Comparison of ENCODE assay signal across 9 mouse cellular contexts in genomic region chr9:45840331-45840730, GRCm38 (mm10). TPM values are rescaled to one million over a fixed set of nuclear protein-coding genes. Genes with fewer than 3 reads are reported as not detected.
A peak's percentile ranks its signal among the peaks of the same experiment; 100 is the strongest.
DNase-seq lines count a peak whose midpoint lies in the region; ATAC-seq and TF ChIP-seq lines count a peak whose summit lies in the region.
"Had no signal": no experiment of that assay in that cellular context is flagged by ENCODE, and none has a peak within 500 bp of the region (broad histone marks: within the 10 kb centered on the region; RNA-seq: fewer than 3 reads in every experiment).

No protein-coding gene starts in this region.

- H3K36me3 ChIP-seq in kidney, adult 2 months (ENCODE audit: control insufficient read depth, insufficient read depth, low read length), result no peaks in the 10 kb centered on the region
- no peaks in the 10 kb centered on the region for H3K36me3 ChIP-seq in embryonic facial prominence, embryonic 12.5 days
- no peaks in the 10 kb centered on the region for H3K36me3 ChIP-seq in hindbrain, postnatal 0 days (ENCODE audit: insufficient read depth, low read length)
- no peaks in the 10 kb centered on the region for H3K36me3 ChIP-seq in midbrain, embryonic 16.5 days (ENCODE audit: control insufficient read depth, insufficient read depth, low read length)

- peak overlapping the region; percentile 89 for H3K9ac ChIP-seq in embryonic facial prominence, embryonic 12.5 days
- peak overlapping the region; percentile 93; the same call in 1 of the 2 replicates for H3K9ac ChIP-seq in hindbrain, postnatal 0 days (replicated peaks; ENCODE audit: low read length)
- peak overlapping the region; percentile 94 for H3K9ac ChIP-seq in midbrain, embryonic 16.5 days (ENCODE audit: low read depth, low read length)

- DNase-seq in kidney, adult 2 months, result no peak
- DNase-seq in kidney, adult 9 months, result no peak
- DNase-seq in hindbrain, postnatal 0 days (ENCODE audit: low spot score), result no peak
- DNase-seq in cerebellum, adult 9-11 months, result no peak
- no peak for DNase-seq in thymus, postnatal 36 days
- DNase-seq: right cerebral cortex, postnatal 4 days had no signal

- no peaks in the 10 kb centered on the region for H3K9me3 ChIP-seq in embryonic facial prominence, embryonic 12.5 days
- H3K9me3 ChIP-seq in hindbrain, postnatal 0 days (ENCODE audit: low read length), result no peaks in the 10 kb centered on the region
- no peaks in the 10 kb centered on the region for H3K9me3 ChIP-seq in midbrain, embryonic 16.5 days (replicated peaks; ENCODE audit: control insufficient read depth, low read length, poor library complexity, severe bottlenecking)

- peak overlapping the region; percentile 89 for H3K4me2 ChIP-seq in embryonic facial prominence, embryonic 12.5 days (replicated peaks)
- H3K4me2 ChIP-seq in hindbrain, postnatal 0 days (ENCODE audit: low read depth, low read length), result peak overlapping the region; percentile 95
- H3K4me2 ChIP-seq in midbrain, embryonic 16.5 days (ENCODE audit: low read length), result peak overlapping the region; percentile 91

- no peak for ATAC-seq in embryonic facial prominence, embryonic 12.5 days (ENCODE audit: insufficient number of reproducible peaks, insufficient read depth, low FRiP score, low TSS enrichment)
- no peak for ATAC-seq in hindbrain, postnatal 0 days
- no peak for ATAC-seq in midbrain, embryonic 16.5 days
- no peak for ATAC-seq in megakaryocyte-erythroid progenitor cell, adult 5-6 weeks (replicated peaks; ENCODE audit: low FRiP score, low TSS enrichment, poor library complexity, severe bottlenecking)

- H3K27ac ChIP-seq in kidney, adult 2 months (ENCODE audit: insufficient read depth, low read depth, low read length), result peak overlapping the region; percentile 58
- no peak overlapping the region for H3K27ac ChIP-seq in embryonic facial prominence, embryonic 12.5 days
- H3K27ac ChIP-seq in hindbrain, postnatal 0 days, result no peak overlapping the region
- no peak overlapping the region for H3K27ac ChIP-seq in midbrain, embryonic 16.5 days (ENCODE audit: low read length)

- H3K4me1 ChIP-seq in kidney, adult 2 months (ENCODE audit: control insufficient read depth, insufficient read depth, low read length), result peaks cover 9% of the 10 kb centered on the region
- H3K4me1 ChIP-seq in embryonic facial prominence, embryonic 12.5 days, result peaks cover 25% of the 10 kb centered on the region
- peaks cover 25% of the 10 kb centered on the region for H3K4me1 ChIP-seq in hindbrain, postnatal 0 days (ENCODE audit: insufficient read depth, low read length)
- peaks cover 37% of the 10 kb centered on the region for H3K4me1 ChIP-seq in midbrain, embryonic 16.5 days (ENCODE audit: control insufficient read depth, insufficient read depth, low read length)

- 39% methylated on average over 5 of the region's 5 CpGs for WGBS in kidney, adult 2 months
- WGBS in embryonic facial prominence, embryonic 12.5 days, result 66% methylated on average over 5 of the region's 5 CpGs
- whole genome bisulfite sequencing in hindbrain, postnatal 0 days, result 60% methylated on average over 5 of the region's 5 CpGs
- 79% methylated on average over 5 of the region's 5 CpGs for WGBS in midbrain, embryonic 16.5 days

- TF ChIP-seq CTCF in kidney, adult 2 months (conservative IDR thresholded peaks at IDR 0.05; ENCODE audit: insufficient read depth, insufficient read length, low read depth, low read length), result no peak
- TF ChIP-seq CTCF in hindbrain, postnatal 0 days (IDR thresholded peaks at IDR 0.05; ENCODE audit: low read depth), result no peak

- TF ChIP-seq POLR2A in kidney, adult 2 months (IDR thresholded peaks at IDR 0.05; ENCODE audit: low read depth, low read length), result no peak

- no peaks in the 10 kb centered on the region for H3K27me3 ChIP-seq in kidney, adult 2 months (replicated peaks; ENCODE audit: control insufficient read depth, insufficient read depth, low read length)
- H3K27me3 ChIP-seq in embryonic facial prominence, embryonic 12.5 days, result no peaks in the 10 kb centered on the region
- no peaks in the 10 kb centered on the region for H3K27me3 ChIP-seq in hindbrain, postnatal 0 days (ENCODE audit: insufficient read depth, low read length)
- no peaks in the 10 kb centered on the region for H3K27me3 ChIP-seq in midbrain, embryonic 16.5 days (ENCODE audit: control insufficient read depth, insufficient read depth, low read depth, low read length)

- peak overlapping the region; percentile 84 for H3K4me3 ChIP-seq in kidney, adult 2 months (ENCODE audit: insufficient read depth, low read depth, low read length)
- peak overlapping the region; percentile 78 for H3K4me3 ChIP-seq in embryonic facial prominence, embryonic 12.5 days
- H3K4me3 ChIP-seq in hindbrain, postnatal 0 days (ENCODE audit: low read length), result peak overlapping the region; percentile 68
- H3K4me3 ChIP-seq in midbrain, embryonic 16.5 days (ENCODE audit: low read depth, low read length), result peak overlapping the region; percentile 79

RNA-seq across cellular contexts. Expression of gene Bace1, which starts 2.0 kb away (rescaled TPM):
- 26.8 and 31.7 TPM in 2 replicates for polyA plus RNA-seq in kidney, adult 2 months (2012; rRNA removed)
- polyA plus RNA-seq in embryonic facial prominence, embryonic 12.5 days (2016; fragmentation: Nextera tagmentation; extraction: Ambion mirVana), result 33.1 and 35.2 TPM in 2 replicates
- total RNA-seq in hindbrain, postnatal 0 days (2014; rRNA removed), result 77.0 and 92.0 TPM in 2 replicates
- 39.3 TPM in 2 replicates for polyA plus RNA-seq in hindbrain, postnatal 0 days (2015; fragmentation: Nextera tagmentation; extraction: Ambion mirVana)
- polyA plus RNA-seq in midbrain, embryonic 16.5 days (2015; fragmentation: Nextera tagmentation; extraction: Ambion mirVana), result 48.1 and 51.3 TPM in 2 replicates
- 1.7 and 5.8 TPM in 2 replicates for total RNA-seq in megakaryocyte-erythroid progenitor cell, adult 5-6 weeks (2014; fragmentation: Nextera tagmentation)
- total RNA-seq in megakaryocyte-erythroid progenitor cell, adult 5-6 weeks (2017), result 0.52 and 0.99 TPM in 2 replicates

RNA-seq across cellular contexts. Expression of gene Cep164, which starts 11.8 kb away (rescaled TPM):
- polyA plus RNA-seq in kidney, adult 2 months (2012; rRNA removed), result 14.6 and 17.8 TPM in 2 replicates
- 21.2 and 22.8 TPM in 2 replicates for polyA plus RNA-seq in embryonic facial prominence, embryonic 12.5 days (2016; fragmentation: Nextera tagmentation; extraction: Ambion mirVana)
- total RNA-seq in hindbrain, postnatal 0 days (2014; rRNA removed), result 13.7 and 24.6 TPM in 2 replicates
- polyA plus RNA-seq in hindbrain, postnatal 0 days (2015; fragmentation: Nextera tagmentation; extraction: Ambion mirVana), result 14.2 and 14.3 TPM in 2 replicates
- 10.7 and 12.7 TPM in 2 replicates for polyA plus RNA-seq in midbrain, embryonic 16.5 days (2015; fragmentation: Nextera tagmentation; extraction: Ambion mirVana)
- 15.8 and 30.3 TPM in 2 replicates for total RNA-seq in megakaryocyte-erythroid progenitor cell, adult 5-6 weeks (2014; fragmentation: Nextera tagmentation)
- total RNA-seq in megakaryocyte-erythroid progenitor cell, adult 5-6 weeks (2017), result 10.6 and 11.1 TPM in 2 replicates
